Mouse (Mus musculus) midbrain, embryonic 16.5 days (tissue): ENCODE results near the gene St8sia6. TPM values are rescaled to one million over a fixed set of nuclear protein-coding genes. Genes with fewer than 3 reads are reported as not detected.

Experiments
- ATAC-seq: fragments of 200-750 bp; cut with Nextera tagmentation; 2 replicates; pipeline ENCODE4 v1.8.0; 2017; ENCODE audit warnings: moderate TSS enrichment
- H3K27ac ChIP-seq: fragments of 300-500 bp; sonication (generic); 2 replicates; pipeline ENCODE4 v1.5.1; 2014; ENCODE audit warnings: mild to moderate bottlenecking, low read length, mixed read lengths
- H3K27me3 ChIP-seq: fragments of 300-500 bp; sonication (generic); 2 replicates; pipeline ENCODE4 v1.6.1; 2014; ENCODE audit warnings: low read depth, low read length, mixed read lengths; ENCODE audit not compliant: control insufficient read depth, insufficient read depth
- H3K36me3 ChIP-seq: fragments of 300-500 bp; sonication (generic); 2 replicates; pipeline ENCODE4 v1.6.1; 2014; ENCODE audit warnings: mild to moderate bottlenecking, low read length, moderate library complexity, mixed read lengths; ENCODE audit not compliant: control insufficient read depth, insufficient read depth
- H3K4me1 ChIP-seq: fragments of 300-500 bp; sonication (generic); 2 replicates; pipeline ENCODE4 v1.6.1; 2014; ENCODE audit warnings: mild to moderate bottlenecking, low read length, mixed read lengths; ENCODE audit not compliant: control insufficient read depth, insufficient read depth
- H3K4me2 ChIP-seq: fragments of 300-500 bp; sonication (generic); 2 replicates; pipeline ENCODE4 v1.6.1; 2014; ENCODE audit warnings: mild to moderate bottlenecking, low read length, mixed read lengths
- H3K4me3 ChIP-seq: fragments of 300-500 bp; sonication (generic); 2 replicates; pipeline ENCODE4 v1.5.1; 2014; ENCODE audit warnings: low read depth, mild to moderate bottlenecking, low read length, moderate library complexity, mixed read lengths
- H3K9ac ChIP-seq: fragments of 300-500 bp; sonication (generic); 2 replicates; pipeline ENCODE4 v1.6.1; 2014; ENCODE audit warnings: low read depth, low read length, mixed read lengths
- H3K9me3 ChIP-seq: fragments of 300-500 bp; sonication (generic); replicated peaks from 2 replicates; pipeline ENCODE4 v1.6.1; 2014; ENCODE audit warnings: mild to moderate bottlenecking, low read length, mixed read lengths; ENCODE audit not compliant: control insufficient read depth, poor library complexity, severe bottlenecking
- WGBS: fragments of 180-500 bp; shearing (Covaris S2); extraction: QIAGEN DNeasy Blood & Tissue Kit; methylation state at CpG from one replicate; pipeline ENCODE4 v1.1.7; 2014; 5-methylcytosine and 5-hydroxymethylcytosine counted together
- polyA plus RNA-seq: library from polyadenylated mRNA; unstranded; fragments of >200 nt; fragmentation: Nextera tagmentation; extraction: Ambion mirVana; gene quantifications from 2 replicates; pipeline ENCODE4 v1.2.1, GENCODE M21; 2015

The St8sia6 gene
- polyA plus RNA-seq, 1 experiment from 2014 or later, result 1.9 TPM

DNA sequence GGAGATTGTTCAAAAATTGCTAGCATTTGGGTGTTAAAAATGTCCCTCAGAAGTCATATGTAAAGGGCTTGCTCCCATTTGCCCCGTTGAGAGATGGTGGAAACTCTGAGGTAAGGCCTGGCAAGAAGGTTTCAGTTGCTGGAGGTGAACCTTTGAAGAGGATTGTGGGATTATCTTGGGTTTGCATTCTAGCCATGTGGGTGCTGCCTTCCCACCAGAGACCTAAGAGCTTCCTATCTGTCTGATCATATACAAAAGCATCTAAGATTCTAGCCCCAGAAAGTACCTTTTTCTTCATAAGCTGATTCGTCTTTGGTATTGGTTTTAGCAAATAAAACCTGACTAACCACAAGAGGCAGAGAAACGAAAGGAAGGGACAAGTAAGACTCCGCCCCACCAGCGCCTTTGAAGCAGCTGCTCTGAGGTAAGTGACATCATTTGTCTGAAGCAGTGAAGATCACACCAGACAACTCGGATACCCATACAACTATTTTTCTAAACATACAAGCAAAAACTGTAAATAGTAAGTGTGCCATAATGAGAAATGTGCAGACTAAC, 75.2 kb downstream of the St8sia6 start:
- Histone ChIP-seq H3K4me3 (no peak overlapping the region), H3K4me2 (no peak overlapping the region), H3K36me3 (no peaks in the 10 kb centered on the region), H3K27me3 (no peaks in the 10 kb centered on the region), H3K9ac (no peak overlapping the region), H3K27ac (no peak overlapping the region), H3K4me1 (no peaks in the 10 kb centered on the region), H3K9me3 (no peaks in the 10 kb centered on the region)
- WGBS, result 78% methylated on average over 6 of the region's 6 CpGs
- no peak for ATAC-seq

GRCm38 (mm10) chr2:13708785-13709184, 85.1 kb downstream of the St8sia6 start:
- no peaks in the 10 kb centered on the region for H3K4me1 ChIP-seq
- H3K36me3 ChIP-seq, result no peaks in the 10 kb centered on the region
- H3K9me3 ChIP-seq, result no peaks in the 10 kb centered on the region
- ATAC-seq, result no peak
- H3K27me3 ChIP-seq, result no peaks in the 10 kb centered on the region
- H3K4me2 ChIP-seq, result no peak overlapping the region
- no peak overlapping the region for H3K9ac ChIP-seq
- H3K4me3 ChIP-seq, result no peak overlapping the region
- H3K27ac ChIP-seq, result no peak overlapping the region
- WGBS, result 77% methylated on average over 1 of the region's 1 CpGs

GRCm38 (mm10) chr2:13697514-13697913, 96.3 kb downstream of the St8sia6 start:
- H3K4me3 ChIP-seq, result no peak overlapping the region
- H3K36me3 ChIP-seq, result no peaks in the 10 kb centered on the region
- no peak overlapping the region for H3K9ac ChIP-seq
- H3K4me2 ChIP-seq, result no peak overlapping the region
- H3K27ac ChIP-seq, result no peak overlapping the region
- H3K4me1 ChIP-seq, result no peaks in the 10 kb centered on the region; the same call in 1 of the 2 replicates
- no peak for ATAC-seq
- no peaks in the 10 kb centered on the region for H3K9me3 ChIP-seq
- H3K27me3 ChIP-seq, result no peaks in the 10 kb centered on the region

DNA sequence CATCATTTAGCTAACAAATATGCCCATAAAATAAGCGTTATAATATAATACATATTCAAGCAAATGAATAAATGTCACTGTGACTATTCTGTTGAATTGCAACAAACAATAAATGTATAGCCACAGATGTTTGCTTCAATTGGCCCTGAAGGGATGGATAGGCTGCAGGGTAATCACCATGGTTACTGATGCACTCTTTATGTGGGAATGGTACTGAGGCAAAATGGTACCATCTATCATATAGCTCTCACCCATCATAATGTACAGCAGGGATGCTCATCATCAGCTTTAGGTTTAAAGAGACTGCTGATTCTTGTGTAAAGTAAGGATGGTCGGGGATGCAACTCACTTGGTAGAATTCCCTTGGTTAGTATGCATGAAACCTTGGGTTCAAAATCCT, 99.4 kb downstream of the St8sia6 start:
- no peak overlapping the region for H3K9ac ChIP-seq
- H3K4me3 ChIP-seq, result no peak overlapping the region
- 79% methylated on average over 2 of the region's 2 CpGs for WGBS
- H3K27ac ChIP-seq, result no peak overlapping the region
- H3K9me3 ChIP-seq, result no peaks in the 10 kb centered on the region
- no peaks in the 10 kb centered on the region for H3K27me3 ChIP-seq
- no peak overlapping the region for H3K4me2 ChIP-seq
- no peaks in the 10 kb centered on the region for H3K36me3 ChIP-seq
- no peak for ATAC-seq
- no peaks in the 10 kb centered on the region; the same call in 1 of the 2 replicates for H3K4me1 ChIP-seq

DNA sequence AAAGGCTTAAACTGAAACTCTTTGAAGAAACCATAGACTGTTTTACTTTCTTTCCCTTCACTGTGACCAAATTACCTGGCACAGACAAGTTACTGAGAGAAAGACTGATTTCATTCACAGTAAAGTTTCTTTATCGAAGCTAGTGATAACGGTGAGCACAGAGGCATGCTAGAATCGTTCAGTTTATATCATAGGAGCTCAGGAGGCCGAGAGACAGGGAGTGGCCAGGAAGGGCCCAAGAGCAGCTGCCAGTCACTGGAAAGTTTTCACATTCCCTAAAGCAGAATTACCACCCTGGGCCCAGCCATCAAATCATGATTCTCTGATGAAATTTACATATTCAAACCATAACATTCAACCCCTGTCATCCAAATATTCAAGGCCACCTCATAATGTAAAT, 109.5 kb downstream of the St8sia6 start:
- Histone ChIP-seq H3K27ac (no peak overlapping the region), H3K27me3 (no peaks in the 10 kb centered on the region), H3K9me3 (no peaks in the 10 kb centered on the region), H3K4me2 (no peak overlapping the region), H3K9ac (no peak overlapping the region), H3K36me3 (no peaks in the 10 kb centered on the region), H3K4me1 (no peaks in the 10 kb centered on the region), H3K4me3 (no peak overlapping the region)
- WGBS, result 90% methylated on average over 4 of the region's 4 CpGs
- no peak for ATAC-seq

- H3K9me3 ChIP-seq, result no peaks in the 10 kb centered on the region
- H3K36me3 ChIP-seq, result no peaks in the 10 kb centered on the region
- H3K9ac ChIP-seq, result no peak overlapping the region
- H3K4me3 ChIP-seq, result no peak overlapping the region
- no peak for ATAC-seq
- H3K4me2 ChIP-seq, result no peak overlapping the region
- H3K27me3 ChIP-seq, result no peaks in the 10 kb centered on the region
- H3K27ac ChIP-seq, result no peak overlapping the region
- WGBS, result 69% methylated on average over 2 of the region's 2 CpGs
- H3K4me1 ChIP-seq, result no peaks in the 10 kb centered on the region
These were observed 110.7 kb downstream of the St8sia6 start for GRCm38 (mm10) chr2:13683205-13683570.

DNA sequence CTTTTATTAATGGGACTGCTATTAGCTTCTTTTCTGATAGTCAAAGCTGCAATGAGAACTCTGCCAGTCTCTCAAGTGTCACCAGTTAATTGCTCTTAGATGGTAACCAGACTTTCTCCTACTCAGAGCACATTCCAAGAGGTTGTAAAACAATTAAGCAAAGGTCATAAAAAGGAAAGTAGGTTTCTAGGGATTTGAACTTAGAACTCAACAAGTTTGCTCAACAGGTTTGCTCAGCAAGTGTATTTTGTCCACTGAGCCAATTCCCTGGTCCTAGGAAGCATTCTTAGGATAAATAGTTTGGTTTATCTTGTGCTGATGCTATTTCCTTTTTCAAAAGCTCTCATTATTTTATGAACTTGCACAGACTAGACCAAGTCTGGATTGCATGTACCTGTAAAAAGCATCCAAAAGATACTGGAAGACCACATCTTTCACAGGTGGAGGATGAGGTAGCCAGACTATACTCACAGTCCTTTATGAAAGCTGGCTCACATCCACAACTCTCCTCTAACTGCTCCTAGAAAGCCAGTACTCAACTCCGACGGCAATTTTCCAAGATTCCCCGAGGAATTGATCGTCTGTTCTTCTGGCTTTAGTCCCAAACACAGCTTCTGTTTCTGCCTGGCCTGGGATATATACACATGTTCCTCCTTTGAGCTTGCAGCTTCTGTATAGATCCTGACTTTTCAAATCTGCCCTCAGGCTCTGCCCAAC, 111.2 kb downstream of the St8sia6 start:
- no peak overlapping the region for H3K4me2 ChIP-seq
- no peaks in the 10 kb centered on the region for H3K36me3 ChIP-seq
- H3K9ac ChIP-seq, result no peak overlapping the region
- H3K9me3 ChIP-seq, result no peaks in the 10 kb centered on the region
- WGBS, result 59% methylated on average over 4 of the region's 4 CpGs
- no peaks in the 10 kb centered on the region for H3K4me1 ChIP-seq
- ATAC-seq, result no peak
- no peak overlapping the region for H3K4me3 ChIP-seq
- H3K27ac ChIP-seq, result no peak overlapping the region
- no peaks in the 10 kb centered on the region for H3K27me3 ChIP-seq

DNA sequence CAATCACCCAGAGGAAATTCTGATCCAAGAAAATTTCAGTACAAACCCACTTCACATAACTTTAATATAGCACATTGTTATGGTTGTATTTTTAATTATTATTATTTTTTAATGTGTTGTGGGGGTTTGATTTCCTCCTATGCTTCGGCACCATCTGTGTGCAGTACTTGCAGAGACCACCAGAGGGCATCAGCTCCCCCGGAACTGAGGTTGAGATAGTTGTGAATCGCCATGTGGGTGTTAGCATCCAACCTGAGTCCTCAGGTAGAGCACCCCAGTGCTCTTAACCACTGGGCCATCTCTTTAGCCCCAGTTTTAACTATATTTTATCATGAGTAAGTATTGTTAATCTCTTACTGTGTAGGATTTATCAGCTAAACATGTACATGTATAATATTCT, 120.9 kb downstream of the St8sia6 start:
- H3K27ac ChIP-seq, result no peak overlapping the region
- no peak for ATAC-seq
- H3K4me1 ChIP-seq, result no peaks in the 10 kb centered on the region
- no peaks in the 10 kb centered on the region for H3K9me3 ChIP-seq
- H3K36me3 ChIP-seq, result no peaks in the 10 kb centered on the region
- no peak overlapping the region for H3K4me3 ChIP-seq
- H3K4me2 ChIP-seq, result no peak overlapping the region
- no peak overlapping the region for H3K9ac ChIP-seq
- WGBS, result 68% methylated on average over 3 of the region's 3 CpGs
- H3K27me3 ChIP-seq, result no peaks in the 10 kb centered on the region

DNA sequence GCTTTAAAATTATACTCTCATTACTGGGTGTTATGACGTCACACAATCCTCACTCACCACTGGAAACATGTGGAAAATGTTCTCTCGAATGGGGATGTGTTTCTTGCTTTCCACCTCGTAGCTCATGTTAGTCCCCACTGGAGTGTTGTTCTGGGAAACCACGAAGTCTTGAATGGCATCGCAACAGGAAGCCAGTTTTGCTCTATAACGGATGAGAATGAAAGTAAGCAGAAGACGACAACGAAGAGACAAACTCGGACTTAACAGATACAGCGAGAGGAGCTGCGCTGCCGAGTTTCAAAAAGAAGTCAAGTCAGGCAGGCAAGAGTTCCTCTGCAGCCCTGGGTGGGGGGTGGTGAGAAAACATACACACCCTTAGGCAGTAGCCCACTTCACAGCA, 121.4 kb downstream of the St8sia6 start:
- Histone ChIP-seq H3K27ac (no peak overlapping the region), H3K9me3 (no peaks in the 10 kb centered on the region), H3K4me3 (no peak overlapping the region), H3K27me3 (no peaks in the 10 kb centered on the region), H3K4me1 (no peaks in the 10 kb centered on the region), H3K36me3 (no peaks in the 10 kb centered on the region), H3K4me2 (no peak overlapping the region), H3K9ac (no peak overlapping the region)
- WGBS, result 85% methylated on average over 12 of the region's 12 CpGs
- ATAC-seq, result no peak
